Mouse (Mus musculus) urinary bladder, adult 2 months (tissue): ENCODE measurements around the gene Kbtbd7. TPM values are rescaled to one million over a fixed set of nuclear protein-coding genes. Genes with fewer than 3 reads are reported as not detected.
"Not testable (repeated sequence)": the region's sequence is repeated elsewhere in the genome, so short reads cannot be mapped to it uniquely, and the experiment has no call there.

Experiments used
- DNase-seq: peaks from one replicate; pipeline ENCODE4 v3.0.0; 2022; ENCODE audit warnings: low spot score
- polyA plus RNA-seq: library from polyadenylated mRNA; depleted of rRNA; stranded (reverse); fragments of >200 nt; gene quantifications from 2 replicates; pipeline ENCODE4 v1.2.3, GENCODE M21; 2012; rRNA removed

Gene Kbtbd7
- 5.2 and 6.1 TPM in 2 replicates for polyA plus RNA-seq

DNA sequence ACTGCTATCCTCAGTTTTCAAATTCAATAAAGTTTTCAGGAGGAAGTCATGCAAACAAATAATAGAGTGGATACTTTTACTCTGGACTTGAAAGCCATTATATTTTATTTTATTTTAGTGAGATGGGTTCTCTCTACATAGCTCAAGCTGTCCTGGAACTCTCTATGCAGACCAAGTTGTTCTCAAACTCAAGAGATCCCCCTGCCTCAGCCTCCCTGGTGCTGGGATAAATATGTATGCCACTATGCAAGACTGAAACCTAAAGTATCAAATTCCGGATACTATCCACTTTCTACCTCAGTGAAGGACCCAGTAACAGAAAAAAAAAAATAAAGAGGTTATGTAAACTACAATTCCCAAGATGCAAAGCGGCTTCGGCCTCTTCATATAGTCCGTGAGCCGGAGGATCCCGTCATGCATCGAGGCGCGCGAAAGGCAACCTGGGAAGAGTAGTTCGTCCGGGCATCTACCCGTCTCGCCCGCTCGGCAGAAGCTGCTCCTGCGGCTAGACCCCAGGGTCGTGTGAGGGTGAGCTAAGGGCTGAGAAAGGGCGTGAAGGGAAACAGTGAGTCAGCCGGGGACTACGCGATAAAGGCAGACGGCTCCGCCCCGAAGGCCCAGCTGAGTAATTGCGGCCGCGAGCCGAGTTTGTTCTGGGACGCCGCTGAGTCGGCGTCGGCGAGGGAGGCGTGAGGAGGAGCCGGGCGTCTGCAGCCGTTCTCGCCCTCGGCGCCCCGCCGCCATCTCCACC is at the start of gene Kbtbd7:
Gene Kbtbd7 (plus strand): TSS at position 533 of the 751 bp plus-strand sequence.
- peak; percentile 85 for DNase-seq

DNA sequence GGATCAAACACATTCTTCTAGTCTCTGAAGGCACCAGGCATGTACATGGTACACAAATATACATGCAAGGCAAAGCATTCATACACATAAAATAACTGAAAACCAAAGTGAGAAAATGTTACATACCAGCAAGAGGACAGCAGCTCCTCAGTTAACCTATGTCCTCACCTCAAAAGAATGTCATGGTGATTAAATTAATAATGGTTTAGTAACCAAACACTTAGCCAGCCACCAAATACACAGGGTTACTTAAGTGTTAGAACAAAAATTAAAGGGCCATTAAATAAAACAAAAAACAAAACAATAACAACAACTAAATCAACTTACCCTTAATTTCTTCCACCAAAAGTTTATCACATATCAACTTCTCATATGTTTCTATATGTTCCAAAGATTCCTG is 49.3 kb upstream of the Kbtbd7 start:
- DNase-seq = no peak

DNA sequence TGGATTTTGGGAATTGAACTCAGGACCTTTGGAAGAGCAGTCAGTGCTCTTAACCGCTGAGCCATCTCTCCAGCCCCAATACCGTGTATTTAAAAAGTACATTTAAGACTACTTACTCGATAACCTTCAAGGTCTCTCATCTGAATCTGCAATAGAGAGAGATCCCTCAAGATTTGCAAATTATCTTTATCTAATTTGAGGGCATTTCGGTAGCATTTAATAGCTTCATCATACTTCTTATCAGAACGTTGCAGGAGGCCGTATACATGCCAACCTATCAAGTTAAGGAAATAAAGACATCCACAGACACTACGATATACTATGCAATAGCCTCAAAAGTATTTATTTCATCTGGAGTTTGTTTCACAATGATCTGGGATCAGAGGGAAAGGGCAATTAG is 43.2 kb upstream of the Kbtbd7 start:
- no peak for DNase-seq

DNA sequence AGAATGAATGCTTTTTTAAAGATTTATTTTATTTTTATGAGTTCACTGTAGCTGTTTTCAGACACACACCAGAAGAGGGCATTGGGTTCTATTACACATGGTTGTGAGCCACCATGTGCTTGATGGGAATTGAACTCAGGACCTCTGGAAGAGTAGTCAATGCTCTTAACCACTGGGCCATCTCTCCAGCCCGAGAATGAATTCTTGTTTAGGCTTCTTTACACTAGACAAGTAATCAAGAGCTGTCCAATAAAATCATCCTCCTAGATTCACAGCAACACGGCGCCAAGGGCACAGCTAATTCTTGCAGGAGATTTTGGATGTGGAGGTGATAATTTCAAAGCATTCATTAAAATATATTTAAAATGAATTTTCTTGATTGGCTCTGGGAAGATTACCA is 38.0 kb upstream of the Kbtbd7 start:
- DNase-seq = no peak

DNA sequence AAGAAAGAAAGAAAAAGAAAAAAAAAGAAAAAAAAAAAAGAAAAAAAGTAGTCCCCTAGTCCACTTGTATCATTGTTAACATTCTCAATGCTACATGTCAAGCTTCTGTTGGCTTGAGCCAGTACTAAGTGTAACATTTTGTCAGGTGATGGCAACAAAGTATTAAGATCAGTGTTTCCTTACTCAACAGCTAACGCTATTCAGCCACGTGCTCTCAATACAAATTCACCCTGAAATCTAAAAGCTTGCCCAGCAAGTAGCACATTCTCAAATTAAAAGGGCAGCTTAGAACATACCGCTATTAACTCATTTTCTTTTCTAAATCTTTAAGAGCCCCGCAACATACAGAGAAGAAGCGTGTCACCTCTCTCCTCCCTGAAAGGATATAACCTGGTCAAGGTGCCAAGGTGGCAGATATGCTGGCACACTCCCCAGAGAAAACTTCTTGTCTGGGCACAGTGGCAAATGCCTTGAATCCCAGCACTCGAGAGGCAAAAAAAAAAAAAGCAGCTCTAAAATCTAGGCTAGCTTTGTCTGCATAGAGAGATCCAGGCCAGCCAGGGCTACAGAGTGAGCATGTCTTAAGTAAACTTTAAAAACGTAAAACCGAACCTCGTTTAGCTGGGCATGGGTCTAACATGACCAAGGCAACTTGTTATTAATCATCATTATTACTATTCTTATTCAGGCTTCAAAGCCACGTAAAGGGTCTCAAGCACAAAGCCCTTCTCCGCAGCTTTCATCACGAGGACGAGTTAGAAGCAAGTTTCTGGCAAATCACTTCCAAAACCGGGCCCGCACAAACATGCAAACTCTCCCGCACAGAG is 36.7 kb upstream of the Kbtbd7 start:
- no peak for DNase-seq

DNA sequence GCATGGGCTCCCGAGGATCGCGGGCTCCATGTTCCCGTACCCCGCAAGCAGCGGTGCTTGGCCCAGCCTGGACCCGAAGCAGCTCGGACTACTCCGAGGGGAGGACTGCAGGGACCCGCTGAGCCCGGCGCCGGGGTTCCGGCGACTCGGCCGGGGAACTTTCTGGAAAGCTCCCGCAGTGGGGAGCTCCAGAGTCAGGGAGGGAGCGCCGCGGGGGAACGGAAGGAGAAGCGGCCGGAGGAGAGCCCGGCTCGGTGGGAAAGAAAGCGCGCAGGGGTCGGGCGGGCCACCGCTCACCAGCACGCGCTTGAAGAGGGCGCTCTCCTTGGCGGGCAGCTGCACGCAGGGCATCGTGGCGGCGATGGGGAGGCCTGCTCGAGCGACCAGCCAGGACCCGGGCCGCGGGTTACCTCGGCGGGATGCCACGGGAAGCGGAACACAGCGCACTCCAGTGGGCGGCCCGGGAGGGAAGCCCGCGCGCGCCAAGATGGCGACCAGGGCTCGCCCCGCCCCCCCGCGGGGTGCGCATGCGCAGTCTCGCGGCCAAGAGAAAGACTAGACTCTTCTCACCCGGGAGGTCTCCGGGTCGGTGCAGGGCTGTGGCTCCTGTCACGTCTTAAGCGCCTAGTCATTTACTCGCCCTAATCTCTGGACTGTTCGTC is 35.9 kb upstream of the Kbtbd7 start, which contains the start of gene Naa16:
Gene Naa16 (minus strand): TSS at position 514 of the 662 bp plus-strand sequence.
- peak; percentile 98 for DNase-seq

DNA sequence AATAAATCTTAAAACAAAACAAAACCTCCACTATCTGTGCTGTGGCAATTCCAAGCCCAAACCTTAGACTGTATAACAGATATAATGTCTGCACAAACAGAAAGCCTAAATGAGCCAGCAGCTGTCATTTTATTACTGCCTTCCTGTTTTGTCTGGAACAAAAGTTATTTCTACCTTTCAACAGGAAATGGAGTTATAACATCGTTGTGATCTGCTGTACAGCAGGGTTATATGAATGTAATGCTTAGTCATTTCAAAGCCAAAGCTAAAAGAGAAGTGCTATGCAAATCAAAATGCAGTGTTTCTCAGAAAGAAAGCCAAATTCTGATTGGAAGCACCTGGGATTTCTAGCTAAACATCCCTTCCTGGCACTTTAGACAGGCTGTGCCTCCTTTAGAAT is 33.0 kb upstream of the Kbtbd7 start:
- no peak for DNase-seq

DNA sequence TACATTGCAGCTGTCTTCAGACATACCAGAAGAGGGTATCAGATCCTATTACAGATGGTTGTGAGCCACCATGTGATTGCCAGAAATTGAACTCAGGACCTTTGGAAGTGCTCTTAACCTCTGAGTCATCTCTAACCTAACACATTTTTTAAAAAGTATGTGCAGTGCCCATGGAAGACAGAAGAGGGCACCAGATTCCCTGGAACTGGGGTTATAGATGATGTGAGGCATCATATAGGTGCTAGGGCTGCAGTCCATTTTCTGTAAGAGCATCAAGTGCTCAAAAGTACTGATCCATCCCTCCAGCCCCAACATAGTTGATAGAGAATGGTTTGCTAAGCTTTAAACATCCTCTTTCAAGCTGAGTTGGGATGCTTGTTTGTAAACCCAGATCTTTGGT is 31.7 kb upstream of the Kbtbd7 start:
- no peak for DNase-seq

DNA sequence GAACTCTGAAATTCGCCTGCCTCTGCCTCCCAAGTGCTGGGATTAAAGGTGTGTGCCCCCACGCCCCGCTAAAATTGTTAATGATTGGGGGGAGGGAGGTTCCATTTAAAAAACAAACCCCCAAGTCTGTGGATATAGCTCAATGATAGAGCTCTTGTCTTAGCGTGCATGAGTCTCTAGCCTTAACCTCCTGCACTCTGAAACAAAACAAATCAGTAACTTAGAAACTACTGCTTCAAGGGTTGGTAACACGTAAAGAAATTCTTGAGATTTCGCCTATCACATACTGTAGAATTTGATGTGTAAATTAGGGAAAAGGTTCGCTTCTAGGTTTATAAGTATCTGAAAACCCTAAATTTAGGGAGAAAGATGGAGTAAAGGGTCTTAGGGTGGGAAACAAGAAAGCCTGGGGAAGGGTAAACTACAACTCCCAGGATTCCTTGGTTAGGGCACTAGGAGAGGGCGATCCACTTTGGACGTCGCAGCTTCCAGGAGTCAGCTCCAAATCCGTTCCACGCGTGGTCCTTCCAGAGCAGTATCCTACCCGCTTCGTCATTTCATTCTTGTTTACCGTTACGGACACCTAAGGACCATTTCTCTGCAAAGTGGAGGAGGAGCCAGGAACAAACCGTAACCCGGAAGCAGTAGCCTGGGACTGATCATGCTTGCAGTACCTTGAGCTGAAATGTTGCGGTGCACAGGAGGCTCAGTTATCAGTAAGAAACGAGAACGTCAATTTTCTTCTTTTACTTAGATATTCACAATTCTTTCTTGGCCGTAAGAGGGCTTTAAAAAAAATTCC is 28.8 kb upstream of the Kbtbd7 start, which contains the start of gene Mtrf1:
Gene Mtrf1 (plus strand): TSS at position 452 of the 802 bp plus-strand sequence.
- DNase-seq = peak; percentile 32

DNA sequence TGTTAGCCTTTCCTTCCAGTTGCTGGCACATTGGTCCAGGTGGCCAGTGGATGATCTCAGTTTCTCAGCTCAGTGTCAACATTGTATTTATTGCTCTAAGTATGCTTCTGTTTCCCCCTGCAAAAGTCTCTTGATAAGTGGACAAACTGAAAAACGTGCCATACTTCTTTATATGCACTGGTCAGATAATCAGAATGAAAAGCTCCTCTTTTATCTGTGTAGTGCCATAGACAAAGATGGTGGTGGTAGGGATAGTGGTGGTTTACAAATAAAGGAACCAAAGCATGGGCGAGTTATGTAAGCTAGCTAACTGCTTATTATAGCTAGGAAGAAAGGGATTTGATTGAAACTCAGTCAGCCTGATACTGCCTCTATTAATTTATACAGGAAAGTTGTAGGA is 18.7 kb upstream of the Kbtbd7 start:
- DNase-seq = no peak

DNA sequence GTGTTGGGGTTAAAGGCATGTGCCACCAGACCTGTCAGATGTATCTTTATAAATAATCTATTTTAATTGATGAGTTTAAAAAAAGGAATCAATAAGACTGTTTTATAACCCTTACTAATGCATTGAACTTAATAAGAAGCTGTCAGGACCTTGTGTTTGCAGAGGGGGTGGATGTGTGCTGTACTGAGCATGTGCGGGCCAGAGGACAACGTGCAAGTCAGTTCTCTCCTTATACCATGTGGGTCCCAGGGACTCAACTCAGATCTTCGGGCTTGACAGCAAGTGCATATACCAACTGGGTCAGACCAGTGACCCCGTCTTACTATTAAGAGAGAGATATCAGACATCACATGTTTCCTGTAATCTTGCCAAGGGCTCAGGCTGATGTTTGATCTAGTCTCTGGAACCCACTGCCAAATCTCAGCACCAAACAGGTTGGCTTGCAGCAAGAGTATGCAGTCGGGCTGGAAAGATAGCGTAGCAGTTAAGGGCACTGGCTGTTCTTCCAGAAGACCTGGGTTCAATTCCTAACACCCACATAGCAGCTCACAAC is 17.0 kb upstream of the Kbtbd7 start:
- no peak for DNase-seq

DNA sequence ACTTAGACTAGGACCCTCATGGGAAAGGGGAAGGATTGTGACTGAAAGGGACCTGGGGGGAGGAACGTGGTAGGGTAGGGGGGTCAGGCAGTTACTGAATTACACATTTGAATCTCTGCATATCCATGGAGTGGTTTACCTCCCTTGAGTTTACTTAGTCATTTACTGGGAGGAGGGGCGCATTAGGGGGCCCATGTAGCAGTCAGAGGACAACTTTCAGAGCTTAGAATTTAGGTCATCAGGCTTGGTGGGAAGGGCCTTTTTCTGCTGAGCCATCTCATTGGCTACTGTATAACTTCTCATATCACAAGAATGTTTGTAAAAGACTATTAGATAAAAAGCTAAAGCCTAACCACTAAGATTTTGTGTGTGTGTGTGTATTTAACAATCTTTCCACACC is 15.6 kb upstream of the Kbtbd7 start:
- no peak for DNase-seq

DNA sequence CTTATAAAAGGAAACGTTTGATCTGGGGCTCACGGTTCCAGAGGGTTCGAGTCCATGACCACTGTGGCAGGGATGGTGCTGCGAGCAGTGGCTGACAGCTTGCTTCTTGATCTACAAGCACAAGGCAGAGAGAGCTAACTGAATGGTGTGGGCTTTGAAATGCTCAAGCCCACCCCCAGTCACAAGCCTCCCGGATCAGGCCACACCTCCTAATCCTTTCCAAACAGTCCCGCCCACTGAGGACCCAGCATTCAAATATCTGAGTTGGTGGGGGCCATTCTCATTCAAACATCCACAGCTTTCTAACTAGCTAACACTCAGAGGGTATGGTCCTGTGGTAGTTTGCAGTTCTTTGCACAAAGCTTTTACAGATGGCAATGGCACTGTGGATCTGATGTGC is 13.2 kb upstream of the Kbtbd7 start:
- no peak for DNase-seq

DNA sequence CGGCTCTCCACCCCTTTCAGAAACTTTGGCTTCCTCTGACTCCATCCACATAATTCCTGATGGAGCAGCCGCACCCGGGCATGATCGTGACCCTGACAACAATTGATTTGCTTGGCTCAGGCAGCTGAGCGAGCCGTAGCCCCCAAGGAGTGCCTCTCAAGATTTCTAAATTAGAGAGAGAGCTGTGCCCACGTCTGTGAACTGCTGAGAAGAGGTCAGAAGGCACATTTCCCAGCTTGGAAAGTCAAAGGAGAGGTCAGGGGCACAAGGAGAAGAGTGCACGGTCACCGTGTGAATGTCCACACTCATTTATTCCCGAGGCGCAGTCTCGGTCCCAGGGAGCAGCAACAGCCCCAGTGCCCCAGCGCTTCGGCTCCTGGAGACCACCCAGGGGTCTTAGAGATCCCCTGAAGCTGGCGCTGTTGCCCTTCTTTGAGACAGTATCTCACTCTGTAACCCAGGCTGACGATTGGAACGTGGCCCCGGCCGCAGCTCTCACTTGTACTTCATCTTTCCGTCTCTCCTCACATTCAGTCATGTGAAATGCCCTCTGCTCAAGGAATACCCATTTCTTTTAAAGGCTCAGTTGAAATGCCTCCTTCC is 6.1 kb upstream of the Kbtbd7 start:
- DNase-seq = no peak

DNA sequence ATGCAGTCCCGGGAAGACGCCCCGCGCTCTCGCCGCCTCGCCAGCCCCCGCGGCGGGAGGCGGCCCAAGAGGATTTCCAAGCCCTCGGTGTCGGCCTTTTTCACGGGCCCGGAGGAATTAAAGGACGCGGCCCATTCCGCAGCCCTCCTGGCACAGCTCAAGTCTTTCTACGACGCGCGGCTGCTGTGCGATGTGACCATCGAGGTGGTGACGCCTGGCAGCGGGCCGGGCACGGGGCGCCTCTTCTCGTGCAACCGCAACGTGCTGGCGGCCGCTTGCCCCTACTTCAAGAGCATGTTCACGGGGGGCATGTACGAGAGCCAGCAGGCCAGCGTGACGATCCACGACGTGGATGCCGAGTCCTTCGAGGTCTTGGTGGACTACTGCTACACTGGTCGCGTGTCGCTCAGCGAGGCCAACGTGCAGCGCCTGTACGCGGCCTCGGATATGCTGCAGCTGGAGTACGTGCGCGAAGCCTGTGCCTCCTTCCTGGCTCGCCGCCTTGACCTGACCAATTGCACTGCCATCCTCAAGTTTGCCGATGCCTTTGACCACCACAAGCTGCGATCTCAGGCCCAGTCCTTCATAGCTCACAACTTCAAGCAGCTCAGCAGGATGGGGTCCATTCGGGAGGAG is 537 bp downstream of the Kbtbd7 start:
- not testable (repeated sequence) for DNase-seq

DNA sequence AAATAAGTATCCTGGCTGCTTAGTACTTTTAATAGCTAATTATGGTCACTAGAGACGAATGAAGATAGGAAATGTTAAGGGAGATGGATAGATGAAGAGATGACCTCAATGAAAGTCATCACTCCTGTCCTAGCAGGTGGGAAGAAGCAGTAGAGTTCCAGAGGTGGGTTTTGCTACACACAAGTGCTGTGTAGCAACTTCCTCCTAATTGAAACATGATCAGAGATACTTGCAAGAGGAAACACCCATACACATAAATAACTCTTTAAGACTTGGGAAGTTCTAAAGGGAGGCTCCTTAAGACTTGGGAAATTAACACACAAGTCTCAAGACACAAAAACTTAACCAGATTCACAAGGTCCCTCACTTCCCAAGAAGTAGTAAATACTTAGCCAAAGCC is 7.8 kb downstream of the Kbtbd7 start:
- no peak for DNase-seq

DNA sequence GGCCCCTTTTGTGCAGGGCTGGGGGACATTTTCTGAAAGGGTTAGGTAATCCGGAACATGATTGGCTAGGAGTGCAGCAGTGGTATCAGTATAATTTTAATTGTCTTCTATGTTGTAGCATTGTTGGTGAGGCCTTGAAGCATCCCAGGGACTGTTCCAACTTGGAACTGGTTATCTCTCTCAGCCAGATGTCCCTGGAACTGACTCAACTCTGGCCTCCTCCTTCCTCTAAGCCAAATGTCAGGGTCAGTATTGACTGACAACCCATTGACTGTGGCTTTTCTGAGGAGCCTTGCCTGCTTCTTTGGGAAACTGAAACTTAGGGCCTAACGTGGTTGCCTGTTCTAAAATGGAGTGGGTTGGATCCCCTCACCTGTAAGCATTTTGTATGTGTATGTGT is 14.3 kb downstream of the Kbtbd7 start:
- DNase-seq = no peak

DNA sequence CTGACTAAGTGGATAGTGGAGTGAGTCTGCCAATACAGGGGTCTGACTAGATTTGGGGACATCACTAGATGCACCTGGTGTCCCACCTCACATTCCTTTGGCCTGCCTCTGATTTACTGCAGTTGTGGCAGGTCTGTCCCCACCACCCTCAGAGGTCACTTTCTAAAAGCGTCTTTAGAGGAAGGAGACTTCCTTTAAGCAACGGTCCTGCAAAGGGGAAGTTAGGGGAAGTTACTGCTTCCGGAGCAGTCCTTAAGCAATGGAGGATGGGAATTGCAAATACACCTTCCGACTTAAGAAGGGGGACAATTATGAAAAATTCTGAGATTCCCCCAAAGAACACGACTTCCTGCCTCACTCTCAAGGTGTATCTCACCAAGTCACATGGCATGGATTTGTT is 15.1 kb downstream of the Kbtbd7 start:
- no peak for DNase-seq

DNA sequence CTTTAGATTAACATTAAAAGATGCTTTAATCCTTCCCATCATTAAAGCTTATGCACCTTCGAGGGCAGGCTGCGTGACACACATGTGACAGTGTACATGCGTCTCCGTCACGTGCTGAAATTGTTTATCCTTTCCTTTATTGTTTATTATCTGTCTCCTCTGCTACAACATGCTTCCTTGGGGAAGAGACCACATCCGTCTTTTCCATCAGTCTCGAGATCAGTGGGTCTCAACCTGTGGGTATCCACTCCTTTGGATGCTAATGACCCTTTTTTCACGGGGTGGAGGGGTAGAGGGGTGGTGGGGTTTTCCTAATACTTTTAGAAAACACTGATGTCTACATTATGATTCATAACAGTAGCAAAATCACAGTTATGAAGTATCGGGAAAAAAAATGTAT is 18.3 kb downstream of the Kbtbd7 start:
- no peak for DNase-seq

DNA sequence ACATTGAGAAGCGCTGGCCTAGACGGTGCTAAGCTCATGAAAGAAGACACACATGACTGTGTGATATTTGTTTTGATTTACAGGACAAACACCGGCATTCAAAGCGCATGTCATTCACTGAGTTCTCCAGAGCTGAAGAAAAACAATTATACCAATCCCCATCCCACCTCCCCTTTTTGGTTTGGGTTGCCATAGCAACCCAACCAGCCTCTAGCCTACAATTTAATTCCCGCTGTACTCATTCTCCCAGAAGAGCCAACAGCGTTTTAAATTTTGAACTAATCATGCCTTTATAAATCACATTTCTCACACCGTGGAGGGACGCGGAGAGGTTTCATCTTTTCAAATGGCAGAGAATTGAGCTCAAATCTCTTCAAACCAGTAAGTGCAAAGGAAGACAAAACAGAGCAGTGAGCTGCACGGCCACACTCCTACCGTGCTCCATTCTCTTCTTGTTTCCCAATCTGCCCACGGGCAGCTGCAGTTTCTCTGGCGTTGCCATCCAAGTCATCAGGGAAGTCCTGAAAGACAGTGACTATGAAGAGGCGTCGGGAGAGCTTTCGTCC is 18.8 kb downstream of the Kbtbd7 start:
- DNase-seq = no peak
